Mouse (Mus musculus) lung, postnatal 0 days (tissue): ENCODE results near the gene Btnl10. TPM values are rescaled to one million over a fixed set of nuclear protein-coding genes. Genes with fewer than 3 reads are reported as not detected.

Source experiments
- ATAC-seq: fragments of 200-750 bp; cut with Nextera tagmentation; 2 replicates; pipeline ENCODE4 v1.8.0; 2017; ENCODE audit warnings: moderate library complexity
- DNase-seq: peaks from one replicate; pipeline ENCODE4 v3.0.0-alpha.2; 2016; ENCODE audit warnings: low spot score
- H3K27ac ChIP-seq: fragments of 300-500 bp; sonication (generic); 2 replicates; pipeline ENCODE4 v1.5.1; 2014; ENCODE audit warnings: antibody characterized with exemption, mild to moderate bottlenecking, low read length, mixed read lengths
- H3K27me3 ChIP-seq: fragments of 300-500 bp; sonication (generic); replicated peaks from 2 replicates; pipeline ENCODE4 v1.6.1; 2014; ENCODE audit warnings: low read length, mixed read lengths; ENCODE audit not compliant: insufficient read depth
- H3K36me3 ChIP-seq: fragments of 300-500 bp; sonication (generic); 2 replicates; pipeline ENCODE4 v1.6.1; 2014; ENCODE audit warnings: low read length, mixed read lengths; ENCODE audit not compliant: insufficient read depth
- H3K4me1 ChIP-seq: fragments of 300-500 bp; sonication (generic); 2 replicates; pipeline ENCODE4 v1.6.1; 2014; ENCODE audit warnings: antibody characterized with exemption, low read depth, low read length, mixed read lengths; ENCODE audit not compliant: insufficient read depth
- H3K4me2 ChIP-seq: fragments of 300-500 bp; sonication (generic); replicated peaks from 2 replicates; pipeline ENCODE4 v1.6.1; 2014; ENCODE audit warnings: low read depth, mild to moderate bottlenecking, low read length, moderate library complexity, mixed read lengths
- H3K4me3 ChIP-seq: fragments of 300-500 bp; sonication (generic); 2 replicates; pipeline ENCODE4 v1.5.1; 2014; ENCODE audit warnings: low read depth, low read length
- H3K9ac ChIP-seq: fragments of 300-500 bp; sonication (generic); replicated peaks from 2 replicates; pipeline ENCODE4 v1.6.1; 2014; ENCODE audit warnings: low read depth, mild to moderate bottlenecking
- H3K9me3 ChIP-seq: fragments of 300-500 bp; sonication (generic); 2 replicates; pipeline ENCODE4 v1.6.1; 2016; ENCODE audit warnings: low read length, mixed read lengths
- CTCF ChIP-seq: IDR thresholded peaks from 2 replicates; pipeline ENCODE4 v1.5.1; 2016; ENCODE audit warnings: antibody characterized with exemption, mild to moderate bottlenecking
- EP300 ChIP-seq: IDR thresholded peaks from 2 replicates; pipeline ENCODE4 v1.6.1; 2016; ENCODE audit warnings: antibody characterized with exemption, mild to moderate bottlenecking, control low read depth
- WGBS: fragments of 180-500 bp; shearing (Covaris S2); extraction: QIAGEN DNeasy Blood & Tissue Kit; methylation state at CpG from one replicate; pipeline ENCODE4 v1.1.7; 2014; 5-methylcytosine and 5-hydroxymethylcytosine counted together
- microRNA-seq: library from miRNA; unstranded; fragments of <30 nt; microRNA quantifications from one replicate; pipeline ENCODE4, GENCODE M21; 2016
- polyA plus RNA-seq: library from polyadenylated mRNA; unstranded; fragments of >200 nt; fragmentation: Nextera tagmentation; extraction: Ambion mirVana; gene quantifications from 2 replicates; pipeline ENCODE4 v1.2.1, GENCODE M21; 2015

Btnl10 gene
- polyA plus RNA-seq, 1 experiment from 2014 or later = 0.12 TPM

DNA sequence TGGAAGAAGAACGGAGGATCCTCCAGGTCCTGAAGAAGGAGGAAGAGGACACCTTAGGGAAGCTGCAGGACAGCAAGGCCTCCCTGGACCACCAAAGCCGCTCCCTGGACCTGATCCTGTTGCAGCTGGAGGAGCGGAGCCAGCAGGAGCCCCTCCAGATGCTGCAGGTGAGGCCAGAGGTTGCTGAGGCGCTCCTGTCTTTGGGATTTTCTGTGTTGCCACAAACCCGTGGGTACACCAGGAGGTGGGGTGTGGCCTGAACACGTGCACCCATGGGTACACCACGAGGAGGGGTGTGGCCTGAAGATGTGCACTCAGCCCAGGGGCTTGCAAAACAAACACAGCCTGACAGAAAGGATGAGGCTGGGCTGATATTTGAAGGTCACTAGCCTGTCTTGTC lies 50.8 kb downstream of the Btnl10 start:
- H3K4me2 ChIP-seq = no peak overlapping the region
- no peaks in the 10 kb centered on the region for H3K27me3 ChIP-seq
- DNase-seq = no peak
- 70% methylated on average over 7 of the region's 7 CpGs for WGBS
- peak overlapping the region; percentile 72; the same call in 1 of the 2 replicates for H3K27ac ChIP-seq
- H3K9ac ChIP-seq = no peak overlapping the region
- H3K9me3 ChIP-seq = no peaks in the 10 kb centered on the region
- no peak for ATAC-seq
- peaks cover 8% of the 10 kb centered on the region; the same call in 1 of the 2 replicates for H3K4me1 ChIP-seq
- H3K36me3 ChIP-seq = no peaks in the 10 kb centered on the region
- no peak for TF ChIP-seq CTCF
- no peak for TF ChIP-seq EP300
- H3K4me3 ChIP-seq = no peak overlapping the region

DNA sequence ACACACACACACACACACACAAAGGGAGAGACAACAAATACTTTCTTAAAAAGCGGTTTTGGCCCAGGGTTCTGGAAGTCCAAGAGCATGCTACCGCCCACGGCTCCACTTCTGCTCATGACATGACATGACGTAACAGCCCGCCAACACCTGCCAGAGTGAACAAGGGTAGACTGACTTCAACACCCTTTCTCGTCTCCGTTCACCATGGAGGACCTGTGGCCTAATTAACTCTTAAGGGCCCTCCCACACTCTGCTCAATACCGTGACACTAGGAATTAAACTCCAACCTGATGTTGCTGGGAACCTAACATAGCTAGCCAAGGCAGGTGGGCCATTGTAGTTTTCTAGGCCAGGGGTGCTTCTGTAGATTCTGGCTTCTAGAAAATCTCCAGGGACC lies 51.3 kb downstream of the Btnl10 start:
- H3K27me3 ChIP-seq = no peaks in the 10 kb centered on the region
- no peak overlapping the region for H3K4me2 ChIP-seq
- H3K4me3 ChIP-seq = no peak overlapping the region
- peak overlapping the region; percentile 72 for H3K27ac ChIP-seq
- WGBS = 51% methylated on average over 8 of the region's 8 CpGs
- H3K4me1 ChIP-seq = peaks cover 8% of the 10 kb centered on the region
- no peaks in the 10 kb centered on the region for H3K36me3 ChIP-seq
- ATAC-seq (no peak), DNase-seq (no peak)
- H3K9me3 ChIP-seq = no peaks in the 10 kb centered on the region
- TF ChIP-seq EP300 (no peak), CTCF (no peak)
- no peak overlapping the region for H3K9ac ChIP-seq

DNA sequence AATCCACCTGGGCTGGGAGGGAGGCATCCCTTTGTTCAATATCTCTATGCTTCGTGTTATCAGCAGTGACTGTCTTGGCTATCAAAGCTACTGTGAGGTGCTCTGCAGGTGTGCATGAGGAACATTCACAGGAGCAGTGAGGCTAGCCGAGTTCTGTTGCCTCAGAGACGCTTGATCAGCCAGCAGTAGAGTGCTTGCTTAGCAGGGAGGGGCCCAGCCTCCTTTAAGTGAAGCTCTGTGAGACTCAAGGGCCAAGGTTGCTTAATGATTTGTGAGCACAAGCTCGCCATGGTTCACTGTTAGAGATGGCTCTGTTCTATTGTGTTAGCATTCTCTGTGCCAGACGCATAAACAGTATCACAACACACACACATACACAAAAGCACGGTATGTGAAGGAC lies 52.0 kb downstream of the Btnl10 start:
- peak; percentile 94 for ATAC-seq

DNA sequence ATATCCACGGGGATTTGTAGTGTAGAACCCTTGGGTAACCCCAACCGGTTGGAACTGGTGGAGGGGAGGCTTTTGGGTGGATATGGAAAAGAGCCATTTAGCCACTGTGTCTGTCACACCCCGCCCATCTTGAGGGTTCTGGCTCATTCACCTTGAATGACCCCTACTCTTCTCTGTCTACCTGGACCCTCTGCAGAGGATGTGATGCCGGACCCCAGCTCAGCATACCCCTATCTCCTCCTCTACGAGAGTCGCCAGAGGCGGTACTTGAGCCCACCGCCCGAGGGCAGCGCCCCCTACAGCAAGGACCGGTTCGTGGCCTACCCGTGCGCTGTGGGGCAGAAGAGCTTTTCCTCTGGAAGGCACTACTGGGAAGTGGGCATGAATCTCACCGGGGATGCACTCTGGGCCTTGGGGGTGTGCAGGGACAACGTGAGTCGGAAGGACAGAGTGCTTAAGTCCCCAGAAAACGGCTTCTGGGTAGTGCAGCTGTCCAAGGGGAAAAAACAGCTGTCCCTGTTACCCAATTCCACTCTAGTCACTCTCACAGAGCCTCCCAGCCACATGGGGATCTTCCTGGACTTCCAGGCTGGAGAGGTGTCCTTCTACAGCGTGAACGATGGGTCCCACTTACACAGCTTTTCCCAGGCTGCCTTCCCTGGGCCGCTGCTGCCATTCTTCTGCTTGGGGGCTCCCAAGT lies 53.3 kb downstream of the Btnl10 start:
- Histone ChIP-seq H3K4me2 (no peak overlapping the region), H3K27ac (no peak overlapping the region), H3K4me3 (no peak overlapping the region), H3K9ac (no peak overlapping the region), H3K36me3 (no peaks in the 10 kb centered on the region), H3K27me3 (no peaks in the 10 kb centered on the region), H3K9me3 (no peaks in the 10 kb centered on the region), H3K4me1 (peaks cover 8% of the 10 kb centered on the region)
- ATAC-seq (no peak), DNase-seq (no peak)
- 82% methylated on average over 21 of the region's 21 CpGs for WGBS
- 0 out of 2 replicates have a peak, but pooled peaks have one; percentile 11 for TF ChIP-seq CTCF
- no peak for TF ChIP-seq EP300

More for the DNA sequence above, 52.0 kb downstream of the Btnl10 start:
- H3K27ac ChIP-seq = peak overlapping the region; percentile 72
- DNase-seq = peak; percentile 90
- H3K36me3 ChIP-seq = no peaks in the 10 kb centered on the region
- no peak overlapping the region for H3K9ac ChIP-seq
- 51% methylated on average over 6 of the region's 6 CpGs for WGBS
- no peaks in the 10 kb centered on the region for H3K27me3 ChIP-seq
- H3K4me3 ChIP-seq = no peak overlapping the region
- no peaks in the 10 kb centered on the region for H3K9me3 ChIP-seq
- H3K4me1 ChIP-seq = peaks cover 8% of the 10 kb centered on the region
- no peak for TF ChIP-seq CTCF
- no peak for TF ChIP-seq EP300
- H3K4me2 ChIP-seq = no peak overlapping the region

DNA sequence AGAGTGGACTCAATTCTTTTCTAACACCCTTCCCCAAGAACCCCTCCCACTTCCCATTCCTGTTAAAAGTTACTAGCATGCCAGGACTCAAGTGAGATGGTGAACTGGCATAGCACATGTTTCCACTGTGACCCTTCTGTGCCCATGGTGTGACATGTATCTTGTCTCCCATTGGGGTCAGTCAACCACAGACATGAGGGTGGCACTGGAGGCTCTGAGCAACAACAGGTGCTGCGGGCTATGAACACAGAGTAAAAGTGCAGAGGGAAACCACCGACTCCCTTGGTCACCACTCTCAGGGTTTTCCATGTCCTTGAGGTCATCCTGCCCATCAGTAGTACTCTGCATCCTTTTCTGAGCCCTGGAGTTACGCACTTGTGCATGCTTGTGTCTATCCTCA lies 54.1 kb downstream of the Btnl10 start:
- H3K4me3 ChIP-seq = no peak overlapping the region
- H3K9ac ChIP-seq = no peak overlapping the region
- H3K27me3 ChIP-seq = no peaks in the 10 kb centered on the region
- no peak overlapping the region for H3K4me2 ChIP-seq
- no peak for ATAC-seq
- no peak for TF ChIP-seq EP300
- TF ChIP-seq CTCF = no peak
- H3K4me1 ChIP-seq = peaks cover 8% of the 10 kb centered on the region
- H3K27ac ChIP-seq = no peak overlapping the region
- WGBS = 95% methylated on average over 3 of the region's 3 CpGs
- no peak for DNase-seq
- no peaks in the 10 kb centered on the region for H3K9me3 ChIP-seq
- H3K36me3 ChIP-seq = no peaks in the 10 kb centered on the region

DNA sequence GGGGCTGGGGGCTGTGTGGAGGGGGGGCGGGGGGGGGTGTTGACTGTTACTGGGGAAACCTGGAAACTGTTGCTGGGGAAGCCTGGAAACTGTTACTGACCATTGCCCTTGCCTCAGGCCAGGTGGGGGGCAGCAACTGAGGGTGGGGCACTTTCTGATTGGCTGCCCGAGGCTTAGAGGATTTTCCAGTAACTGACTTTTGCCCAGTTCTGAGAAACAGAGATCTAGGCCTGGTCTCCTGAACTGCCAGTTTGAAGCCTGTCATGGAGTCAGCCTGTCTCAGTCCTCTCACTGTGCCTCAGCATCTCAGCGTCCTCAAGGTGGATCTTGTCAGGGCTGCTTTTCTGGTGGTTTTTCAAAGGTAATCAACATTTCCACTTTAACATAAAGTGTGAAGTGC lies 56.7 kb downstream of the Btnl10 start:
- DNase-seq (no peak), ATAC-seq (no peak)
- Histone ChIP-seq H3K36me3 (no peaks in the 10 kb centered on the region), H3K9ac (no peak overlapping the region), H3K4me2 (no peak overlapping the region), H3K9me3 (no peaks in the 10 kb centered on the region), H3K4me1 (peaks cover 14% of the 10 kb centered on the region), H3K27ac (no peak overlapping the region), H3K27me3 (no peaks in the 10 kb centered on the region), H3K4me3 (no peak overlapping the region)
- WGBS = 95% methylated on average over 3 of the region's 3 CpGs
- TF ChIP-seq CTCF (no peak), EP300 (no peak)

Small RNA genes within 50 kb of the gene (microRNA-seq; reads per million reads assigned to microRNA genes)
- not detected for gene Gm44313

Other genes with a start within 250 kb of the Btnl10 start
- not detected in 2 replicates for gene Olfr320, start 236.8 kb upstream of the Btnl10 start, polyA plus RNA-seq
- gene Olfr319, start 218.7 kb upstream of the Btnl10 start, polyA plus RNA-seq = not detected in 2 replicates
- gene Olfr318, start 193.9 kb upstream of the Btnl10 start, polyA plus RNA-seq = not detected in 2 replicates
- gene Olfr317, start 178.7 kb upstream of the Btnl10 start, polyA plus RNA-seq = not detected in 2 replicates
- not detected in 2 replicates for gene Olfr316, start 165.2 kb upstream of the Btnl10 start, polyA plus RNA-seq
- gene Olfr315, start 144.7 kb upstream of the Btnl10 start, polyA plus RNA-seq = not detected in 2 replicates
- not detected in 2 replicates for gene Olfr314, start 135.0 kb upstream of the Btnl10 start, polyA plus RNA-seq
- 31.4 and 36.1 TPM in 2 replicates for gene Fam183b, start 115.9 kb upstream of the Btnl10 start, polyA plus RNA-seq
- not detected in 2 replicates for gene Olfr313, start 102.9 kb upstream of the Btnl10 start, polyA plus RNA-seq
- not detected in 2 replicates for gene Olfr312, start 88.7 kb upstream of the Btnl10 start, polyA plus RNA-seq
- not detected in 2 replicates for gene Olfr311, start 78.7 kb upstream of the Btnl10 start, polyA plus RNA-seq
- 5.4 and 5.5 TPM in 2 replicates for gene Gm12258, start 70.8 kb upstream of the Btnl10 start, polyA plus RNA-seq
- gene 2810021J22Rik, start 50.7 kb upstream of the Btnl10 start, polyA plus RNA-seq = 3.2 and 4.0 TPM in 2 replicates
- 2.4 and 2.8 TPM in 2 replicates for gene Zfp39, start 13.7 kb upstream of the Btnl10 start, polyA plus RNA-seq
- 168 and 169 TPM in 2 replicates for gene Rnf187, start 21.0 kb downstream of the Btnl10 start, polyA plus RNA-seq
- 2.6 TPM in 2 replicates for gene Hist3h2ba, start 31.0 kb downstream of the Btnl10 start, polyA plus RNA-seq
- 21.6 and 28.6 TPM in 2 replicates for gene Hist3h2a, start 36.8 kb downstream of the Btnl10 start, polyA plus RNA-seq
- gene Trim17, start 36.8 kb downstream of the Btnl10 start, polyA plus RNA-seq = 0.62 and 0.83 TPM in 2 replicates
- gene Trim11, start 60.2 kb downstream of the Btnl10 start, polyA plus RNA-seq = 19.1 and 20.2 TPM in 2 replicates
- 0.92 and 1.5 TPM in 2 replicates for gene Obscn, start 218.5 kb downstream of the Btnl10 start, polyA plus RNA-seq
- gene Iba57, start 245.8 kb downstream of the Btnl10 start, polyA plus RNA-seq = 3.1 and 3.9 TPM in 2 replicates